In genomic region chr16:58726680-58727476, GRCm38 (mm10) we compare ENCODE assay signal across 10 mouse cellular contexts. TPM values are rescaled to one million over a fixed set of nuclear protein-coding genes. Genes with fewer than 3 reads are reported as not detected.
A peak's percentile ranks its signal among the peaks of the same experiment; 100 is the strongest.
DNase-seq lines count a peak whose midpoint lies in the region; ATAC-seq and TF ChIP-seq lines count a peak whose summit lies in the region.
"Had no signal": no experiment of that assay in that cellular context is flagged by ENCODE, and none has a peak within 500 bp of the region (broad histone marks: within the 10 kb centered on the region; RNA-seq: fewer than 3 reads in every experiment).

No protein-coding gene starts in this region.

- peaks cover 5% of the 10 kb centered on the region for H3K4me1 ChIP-seq in heart, embryonic 11.5 days (ENCODE audit: control insufficient read depth, insufficient read depth, low read length)
- H3K4me1 ChIP-seq in midbrain, embryonic 10.5 days = peaks cover 9% of the 10 kb centered on the region
- peaks cover 14% of the 10 kb centered on the region for H3K4me1 ChIP-seq in midbrain, embryonic 13.5 days (replicated peaks)
- H3K4me1 ChIP-seq in limb, embryonic 14.5 days (ENCODE audit: control insufficient read depth, insufficient read depth, low read length) = no peaks in the 10 kb centered on the region
- peaks cover 5% of the 10 kb centered on the region; the same call in 1 of the 2 replicates for H3K4me1 ChIP-seq in stomach, embryonic 15.5 days

- peak overlapping the region; percentile 72; the same call in 1 of the 2 replicates for H3K4me3 ChIP-seq in heart, embryonic 11.5 days (ENCODE audit: low read depth, low read length)
- H3K4me3 ChIP-seq in midbrain, embryonic 10.5 days = peak overlapping the region; percentile 81
- no peak overlapping the region for H3K4me3 ChIP-seq in midbrain, embryonic 13.5 days (replicated peaks)
- peak overlapping the region; percentile 70 for H3K4me3 ChIP-seq in limb, embryonic 14.5 days (replicated peaks; ENCODE audit: low read length)
- peak overlapping the region; percentile 69; the same call in 1 of the 2 replicates for H3K4me3 ChIP-seq in stomach, embryonic 15.5 days (replicated peaks)

- no peak for ATAC-seq in heart, embryonic 11.5 days (replicated peaks; ENCODE audit: insufficient number of reproducible peaks, low FRiP score, low TSS enrichment)
- no peak for ATAC-seq in midbrain, embryonic 13.5 days
- no peak for ATAC-seq in limb, embryonic 14.5 days (ENCODE audit: low FRiP score, low read depth)
- no peak for ATAC-seq in stomach, embryonic 15.5 days (ENCODE audit: insufficient read depth, low FRiP score, low read depth)
- ATAC-seq in CD4-positive, CD25-positive, alpha-beta regulatory T cell, adult 4 months = no peak

- H3K9ac ChIP-seq in heart, embryonic 11.5 days (ENCODE audit: low read depth, low read length) = no peak overlapping the region
- H3K9ac ChIP-seq in midbrain, embryonic 13.5 days (replicated peaks) = no peak overlapping the region
- H3K9ac ChIP-seq in limb, embryonic 14.5 days (ENCODE audit: low read depth, low read length, severe bottlenecking) = no peak overlapping the region; the same call in 1 of the 2 replicates
- no peak overlapping the region for H3K9ac ChIP-seq in stomach, embryonic 15.5 days

- 78% methylated on average over 11 of the region's 11 CpGs for WGBS in heart, embryonic 11.5 days (ENCODE audit: insufficient replicate concordance)
- 85% methylated on average over 11 of the region's 11 CpGs for WGBS in midbrain, embryonic 10.5 days
- WGBS in midbrain, embryonic 13.5 days = 81% methylated on average over 11 of the region's 11 CpGs
- WGBS in limb, embryonic 14.5 days = 78% methylated on average over 11 of the region's 11 CpGs
- WGBS in stomach, embryonic 15.5 days = 76% methylated on average over 11 of the region's 11 CpGs

- H3K9me3 ChIP-seq in heart, embryonic 11.5 days (replicated peaks; ENCODE audit: control insufficient read depth, low read length) = no peaks in the 10 kb centered on the region
- H3K9me3 ChIP-seq in midbrain, embryonic 10.5 days (replicated peaks) = no peaks in the 10 kb centered on the region
- H3K9me3 ChIP-seq in midbrain, embryonic 13.5 days = no peaks in the 10 kb centered on the region
- H3K9me3 ChIP-seq in limb, embryonic 14.5 days (ENCODE audit: control insufficient read depth, low read length) = no peaks in the 10 kb centered on the region
- no peaks in the 10 kb centered on the region for H3K9me3 ChIP-seq in stomach, embryonic 15.5 days

- intact Hi-C loops in heart, postnatal 36 days (cut with DNase I) = loop anchor here (5.0 kb wide), 3 partner anchors 205 to 320 kb away; partner anchors contain the start of genes Dcbld2 and St3gal6

- DNase-seq in heart, postnatal 36 days = no peak
- DNase-seq in midbrain, embryonic 10.5 days (ENCODE audit: low spot score) = no peak
- no peak for DNase-seq in limb, embryonic 14.5 days (ENCODE audit: low spot score)
- DNase-seq in kidney, postnatal 10 days = no peak

- TF ChIP-seq POLR2A in limb, embryonic 14.5 days (IDR thresholded peaks at IDR 0.05; ENCODE audit: borderline replicate concordance, extremely low read depth, insufficient read depth, insufficient read length) = no peak

- H3K36me3 ChIP-seq in heart, embryonic 11.5 days (ENCODE audit: control insufficient read depth, insufficient read depth, low read length) = peaks cover 7% of the 10 kb centered on the region; the same call in 1 of the 2 replicates
- H3K36me3 ChIP-seq in midbrain, embryonic 10.5 days = peaks cover 23% of the 10 kb centered on the region
- peaks cover 20% of the 10 kb centered on the region for H3K36me3 ChIP-seq in midbrain, embryonic 13.5 days
- peaks cover 20% of the 10 kb centered on the region for H3K36me3 ChIP-seq in limb, embryonic 14.5 days (ENCODE audit: control insufficient read depth, insufficient read depth, low read length)
- peaks cover 18% of the 10 kb centered on the region for H3K36me3 ChIP-seq in stomach, embryonic 15.5 days

- no peaks in the 10 kb centered on the region for H3K27me3 ChIP-seq in heart, embryonic 11.5 days (ENCODE audit: control insufficient read depth, insufficient read depth, low read length)
- H3K27me3 ChIP-seq in midbrain, embryonic 10.5 days (ENCODE audit: low read depth, poor library complexity, severe bottlenecking) = no peaks in the 10 kb centered on the region
- H3K27me3 ChIP-seq in midbrain, embryonic 13.5 days = no peaks in the 10 kb centered on the region
- no peaks in the 10 kb centered on the region for H3K27me3 ChIP-seq in limb, embryonic 14.5 days (ENCODE audit: control insufficient read depth, insufficient read depth, low read length)
- no peaks in the 10 kb centered on the region for H3K27me3 ChIP-seq in stomach, embryonic 15.5 days (replicated peaks)

- no peak overlapping the region for H3K27ac ChIP-seq in heart, embryonic 11.5 days (ENCODE audit: low read depth, low read length)
- H3K27ac ChIP-seq in midbrain, embryonic 10.5 days (replicated peaks) = peak overlapping the region; percentile 90
- H3K27ac ChIP-seq in midbrain, embryonic 13.5 days = no peak overlapping the region
- no peak overlapping the region for H3K27ac ChIP-seq in limb, embryonic 14.5 days (replicated peaks; ENCODE audit: low read depth, low read length)
- H3K27ac ChIP-seq in stomach, embryonic 15.5 days = no peak overlapping the region

- H3K4me2 ChIP-seq in heart, embryonic 11.5 days = no peak overlapping the region
- H3K4me2 ChIP-seq in midbrain, embryonic 13.5 days (replicated peaks) = no peak overlapping the region; the same call in 1 of the 2 replicates
- peak overlapping the region; percentile 40 for H3K4me2 ChIP-seq in limb, embryonic 14.5 days (replicated peaks; ENCODE audit: low read depth, low read length, severe bottlenecking)
- peak overlapping the region; percentile 64; the same call in 1 of the 2 replicates for H3K4me2 ChIP-seq in stomach, embryonic 15.5 days

RNA-seq across cellular contexts. Expression of gene Cldnd1, which starts 0.8 kb away (rescaled TPM):
- 113 and 122 TPM in 2 replicates for polyA plus RNA-seq in heart, embryonic 11.5 days (2014; fragmentation: Nextera tagmentation; extraction: Ambion mirVana)
- 10 to 100 TPM; 51.7 to 51.9 TPM for total RNA-seq in heart, postnatal 36 days (2021)
- polyA plus RNA-seq in midbrain, embryonic 10.5 days (2016; fragmentation: Nextera tagmentation; extraction: Ambion mirVana) = 104 and 115 TPM in 2 replicates
- polyA plus RNA-seq in midbrain, embryonic 13.5 days (2015; fragmentation: Nextera tagmentation; extraction: Ambion mirVana) = 113 and 119 TPM in 2 replicates
- polyA plus RNA-seq in limb, embryonic 14.5 days (2012; rRNA removed) = 107 and 125 TPM in 2 replicates
- polyA plus RNA-seq in limb, embryonic 14.5 days (2014; fragmentation: Nextera tagmentation; extraction: Ambion mirVana) = 137 and 145 TPM in 2 replicates
- 111 and 117 TPM in 2 replicates for polyA plus RNA-seq in stomach, embryonic 15.5 days (2015; fragmentation: Nextera tagmentation; extraction: Ambion mirVana)
- polyA plus RNA-seq in CD4-positive, CD25-positive, alpha-beta regulatory T cell, adult 4 months (2017; shearing (Covaris generic)) = 100 to 1,000 TPM; 201 to 243 TPM

RNA-seq across cellular contexts. Expression of gene Gpr15, which starts 8.0 kb away (rescaled TPM):
- polyA plus RNA-seq in heart, embryonic 11.5 days (2014; fragmentation: Nextera tagmentation; extraction: Ambion mirVana) = not detected in 2 replicates
- total RNA-seq in heart, postnatal 36 days (2021) = not detected
- polyA plus RNA-seq in midbrain, embryonic 10.5 days (2016; fragmentation: Nextera tagmentation; extraction: Ambion mirVana) = 0.09 TPM in 1 of 2 replicates, not detected in the other
- polyA plus RNA-seq in midbrain, embryonic 13.5 days (2015; fragmentation: Nextera tagmentation; extraction: Ambion mirVana) = not detected in 2 replicates
- polyA plus RNA-seq in limb, embryonic 14.5 days (2012; rRNA removed) = 0.05 and 0.06 TPM in 2 replicates
- polyA plus RNA-seq in limb, embryonic 14.5 days (2014; fragmentation: Nextera tagmentation; extraction: Ambion mirVana) = 0.15 TPM in 1 of 2 replicates, not detected in the other
- 0.08 and 0.12 TPM in 2 replicates for polyA plus RNA-seq in stomach, embryonic 15.5 days (2015; fragmentation: Nextera tagmentation; extraction: Ambion mirVana)
- 10 to 100 TPM; 35.4 to 55.3 TPM for polyA plus RNA-seq in CD4-positive, CD25-positive, alpha-beta regulatory T cell, adult 4 months (2017; shearing (Covaris generic))
- total RNA-seq: adrenal gland, postnatal 10 days; megakaryocyte-erythroid progenitor cell, adult 5-6 weeks had no signal

RNA-seq across cellular contexts. Expression of gene Olfr172, which starts 36.1 kb away (rescaled TPM):
- not detected in 2 replicates for polyA plus RNA-seq in heart, embryonic 11.5 days (2014; fragmentation: Nextera tagmentation; extraction: Ambion mirVana)
- not detected for total RNA-seq in heart, postnatal 36 days (2021)
- polyA plus RNA-seq in midbrain, embryonic 10.5 days (2016; fragmentation: Nextera tagmentation; extraction: Ambion mirVana) = not detected in 2 replicates
- not detected in 2 replicates for polyA plus RNA-seq in midbrain, embryonic 13.5 days (2015; fragmentation: Nextera tagmentation; extraction: Ambion mirVana)
- polyA plus RNA-seq in limb, embryonic 14.5 days (2012; rRNA removed) = not detected in 2 replicates
- polyA plus RNA-seq in limb, embryonic 14.5 days (2014; fragmentation: Nextera tagmentation; extraction: Ambion mirVana) = not detected in 2 replicates
- not detected in 2 replicates for polyA plus RNA-seq in stomach, embryonic 15.5 days (2015; fragmentation: Nextera tagmentation; extraction: Ambion mirVana)
- polyA plus RNA-seq in CD4-positive, CD25-positive, alpha-beta regulatory T cell, adult 4 months (2017; shearing (Covaris generic)) = under 1 TPM; 0.28 to 0.61 TPM
- total RNA-seq: adrenal gland, postnatal 10 days; megakaryocyte-erythroid progenitor cell, adult 5-6 weeks had no signal

RNA-seq across cellular contexts. Expression of gene Cpox, which starts 56.8 kb away (rescaled TPM):
- 45.7 and 67.7 TPM in 2 replicates for polyA plus RNA-seq in heart, embryonic 11.5 days (2014; fragmentation: Nextera tagmentation; extraction: Ambion mirVana)
- total RNA-seq in heart, postnatal 36 days (2021) = 10 to 100 TPM; 39.8 to 40.0 TPM
- polyA plus RNA-seq in midbrain, embryonic 10.5 days (2016; fragmentation: Nextera tagmentation; extraction: Ambion mirVana) = 20.6 and 24.1 TPM in 2 replicates
- 7.1 and 10.6 TPM in 2 replicates for polyA plus RNA-seq in midbrain, embryonic 13.5 days (2015; fragmentation: Nextera tagmentation; extraction: Ambion mirVana)
- polyA plus RNA-seq in limb, embryonic 14.5 days (2012; rRNA removed) = 20.3 TPM in 2 replicates
- 22.3 and 24.4 TPM in 2 replicates for polyA plus RNA-seq in limb, embryonic 14.5 days (2014; fragmentation: Nextera tagmentation; extraction: Ambion mirVana)
- 64.4 and 80.4 TPM in 2 replicates for polyA plus RNA-seq in stomach, embryonic 15.5 days (2015; fragmentation: Nextera tagmentation; extraction: Ambion mirVana)
- polyA plus RNA-seq in CD4-positive, CD25-positive, alpha-beta regulatory T cell, adult 4 months (2017; shearing (Covaris generic)) = 10 to 100 TPM; 48.3 to 55.6 TPM

Comparison
In these comparisons a context has a peak if more than half of its experiments do, and no peak if none do; other contexts are left out.
1. H3K4me2 ChIP-seq: peak in limb, embryonic 14.5 days (single experiment) and stomach, embryonic 15.5 days (single experiment); none in heart, embryonic 11.5 days (single experiment) and midbrain, embryonic 13.5 days (single experiment).
2. RNA of gene Gpr15, which starts 8.0 kb away (polyA plus RNA-seq): 35.4 to 55.3 TPM in CD4-positive, CD25-positive, alpha-beta regulatory T cell, adult 4 months; 0.05 to 0.15 TPM in limb, embryonic 14.5 days, 0.09 TPM in midbrain, embryonic 10.5 days, 0.08 to 0.12 TPM in stomach, embryonic 15.5 days, not detected in heart, embryonic 11.5 days and not detected in midbrain, embryonic 13.5 days; every median in the first group is over 10 times any median in the second.